Mouse (Mus musculus) midbrain, postnatal 0 days (tissue): ENCODE data around the gene Ppp1r12a. TPM values are rescaled to one million over a fixed set of nuclear protein-coding genes. Genes with fewer than 3 reads are reported as not detected.
"Not testable (repeated sequence)": the region's sequence is repeated elsewhere in the genome, so short reads cannot be mapped to it uniquely, and the experiment has no call there.

Experiments
- ATAC-seq: fragments of 200-750 bp; cut with Nextera tagmentation; 2 replicates; pipeline ENCODE4 v1.8.0; 2017; ENCODE audit warnings: moderate number of reproducible peaks, mild to moderate bottlenecking, moderate TSS enrichment, moderate library complexity; ENCODE audit not compliant: low FRiP score
- DNase-seq: peaks from one replicate; pipeline ENCODE4 v3.0.0-alpha.2; 2015; ENCODE audit warnings: low spot score
- H3K27ac ChIP-seq: fragments of 300-500 bp; sonication (generic); 2 replicates; pipeline ENCODE4 v1.5.1; 2014; ENCODE audit warnings: low read depth, mild to moderate bottlenecking, low read length, mixed read lengths
- H3K27me3 ChIP-seq: fragments of 300-500 bp; sonication (generic); 2 replicates; pipeline ENCODE4 v1.6.1; 2014; ENCODE audit warnings: low read length, control low read depth, mixed read lengths; ENCODE audit not compliant: insufficient read depth
- H3K36me3 ChIP-seq: fragments of 300-500 bp; sonication (generic); 2 replicates; pipeline ENCODE4 v1.6.1; 2014; ENCODE audit warnings: low read length, control low read depth, mixed read lengths; ENCODE audit not compliant: insufficient read depth
- H3K4me1 ChIP-seq: fragments of 300-500 bp; sonication (generic); 2 replicates; pipeline ENCODE4 v1.6.1; 2014; ENCODE audit warnings: mild to moderate bottlenecking, control low read depth, antibody characterized with exemption, low read length, mixed read lengths; ENCODE audit not compliant: insufficient read depth
- H3K4me2 ChIP-seq: fragments of 300-500 bp; sonication (generic); 2 replicates; pipeline ENCODE4 v1.6.1; 2014; ENCODE audit warnings: low read depth, mild to moderate bottlenecking, low read length, mixed read lengths; ENCODE audit not compliant: poor library complexity, severe bottlenecking
- H3K4me3 ChIP-seq: fragments of 300-500 bp; sonication (generic); 2 replicates; pipeline ENCODE4 v1.5.1; 2014; ENCODE audit warnings: low read depth, mild to moderate bottlenecking, low read length, moderate library complexity
- H3K9ac ChIP-seq: fragments of 300-500 bp; sonication (generic); replicated peaks from 2 replicates; pipeline ENCODE4 v1.6.1; 2014; ENCODE audit warnings: mild to moderate bottlenecking, low read length, moderate library complexity, mixed read lengths; ENCODE audit not compliant: poor library complexity, severe bottlenecking
- H3K9me3 ChIP-seq: fragments of 300-500 bp; sonication (generic); 2 replicates; pipeline ENCODE4 v1.6.1; 2016; ENCODE audit warnings: low read length, control low read depth
- CTCF ChIP-seq: IDR thresholded peaks from 2 replicates; pipeline ENCODE4 v1.5.1; 2016; ENCODE audit warnings: antibody characterized with exemption, mild to moderate bottlenecking
- WGBS: fragments of 180-500 bp; shearing (Covaris S2); extraction: QIAGEN DNeasy Blood & Tissue Kit; methylation state at CpG from one replicate; pipeline ENCODE4 v1.1.7; 2014; 5-methylcytosine and 5-hydroxymethylcytosine counted together
- polyA plus RNA-seq: library from polyadenylated mRNA; unstranded; fragments of >200 nt; fragmentation: Nextera tagmentation; extraction: Ambion mirVana; gene quantifications from 2 replicates; pipeline ENCODE4 v1.2.1, GENCODE M21; 2015
- total RNA-seq: library from RNA; depleted of rRNA; stranded (reverse); fragments of >200 nt; gene quantifications from 2 replicates; pipeline ENCODE4 v1.2.3, GENCODE M21; 2014

Gene Ppp1r12a
- total and polyA plus RNA-seq, 2 experiments from 2014 or later, result 52.0 to 71.7 TPM

- no peak overlapping the region for H3K27ac ChIP-seq
- H3K27me3 ChIP-seq, result no peaks in the 10 kb centered on the region
- TF ChIP-seq CTCF, result no peak
- no peak for DNase-seq
- no peaks in the 10 kb centered on the region for H3K9me3 ChIP-seq
- H3K9ac ChIP-seq, result no peak overlapping the region
- H3K4me1 ChIP-seq, result no peaks in the 10 kb centered on the region
- no peak overlapping the region for H3K4me2 ChIP-seq
- no peak overlapping the region for H3K4me3 ChIP-seq
- peaks cover 28% of the 10 kb centered on the region for H3K36me3 ChIP-seq
- 89% methylated on average over 10 of the region's 10 CpGs for WGBS
- no peak for ATAC-seq
Measured at GRCm38 (mm10) chr10:108260931-108261330, 98.9 kb downstream of the Ppp1r12a start.

- DNase-seq (no peak), ATAC-seq (no peak)
- Histone ChIP-seq H3K4me1 (no peaks in the 10 kb centered on the region), H3K9ac (no peak overlapping the region), H3K36me3 (peaks cover 37% of the 10 kb centered on the region), H3K27ac (no peak overlapping the region), H3K9me3 (no peaks in the 10 kb centered on the region), H3K4me3 (no peak overlapping the region), H3K27me3 (no peaks in the 10 kb centered on the region), H3K4me2 (no peak overlapping the region)
- 98% methylated on average over 27 of the region's 27 CpGs for WGBS
- TF ChIP-seq CTCF, result no peak
Measured at GRCm38 (mm10) chr10:108264641-108265040, 102.6 kb downstream of the Ppp1r12a start.

- H3K36me3 ChIP-seq, result peaks cover 28% of the 10 kb centered on the region
- H3K4me2 ChIP-seq, result no peak overlapping the region
- H3K9me3 ChIP-seq, result no peaks in the 10 kb centered on the region
Measured at GRCm38 (mm10) chr10:108271201-108271600, 109.2 kb downstream of the Ppp1r12a start.

GRCm38 (mm10) chr10:108276678-108277077, 114.7 kb downstream of the Ppp1r12a start:
- no peak for ATAC-seq
- no peak for DNase-seq
- no peaks in the 10 kb centered on the region for H3K4me1 ChIP-seq
- no peaks in the 10 kb centered on the region for H3K9me3 ChIP-seq
- H3K9ac ChIP-seq, result no peak overlapping the region
- no peak for TF ChIP-seq CTCF
- H3K27me3 ChIP-seq, result no peaks in the 10 kb centered on the region
- H3K4me3 ChIP-seq, result no peak overlapping the region
- peaks cover 20% of the 10 kb centered on the region; the same call in 1 of the 2 replicates for H3K36me3 ChIP-seq
- no peak overlapping the region for H3K4me2 ChIP-seq
- WGBS, result 35% methylated on average over 6 of the region's 6 CpGs
- no peak overlapping the region for H3K27ac ChIP-seq

More at GRCm38 (mm10) chr10:108271201-108271600, 109.2 kb downstream of the Ppp1r12a start:
- no peak for DNase-seq
- Histone ChIP-seq H3K4me1 (no peaks in the 10 kb centered on the region), H3K9ac (no peak overlapping the region), H3K27ac (no peak overlapping the region), H3K4me3 (no peak overlapping the region), H3K27me3 (no peaks in the 10 kb centered on the region)
- no peak for TF ChIP-seq CTCF
- no peak for ATAC-seq
- WGBS, result 54% methylated on average over 7 of the region's 7 CpGs

- DNase-seq, result no peak
- Histone ChIP-seq H3K9me3 (no peaks in the 10 kb centered on the region), H3K9ac (no peak overlapping the region), H3K4me3 (no peak overlapping the region), H3K4me1 (no peaks in the 10 kb centered on the region), H3K27ac (no peak overlapping the region), H3K36me3 (peaks cover 17% of the 10 kb centered on the region; the same call in 1 of the 2 replicates), H3K27me3 (no peaks in the 10 kb centered on the region), H3K4me2 (no peak overlapping the region)
- ATAC-seq, result no peak
- WGBS, result 73% methylated on average over 7 of the region's 7 CpGs
- TF ChIP-seq CTCF, result no peak
Measured at GRCm38 (mm10) chr10:108277198-108277597, 115.2 kb downstream of the Ppp1r12a start.

GRCm38 (mm10) chr10:108281099-108281498, 119.1 kb downstream of the Ppp1r12a start:
- H3K4me3 ChIP-seq, H3K4me2 ChIP-seq, DNase-seq, ATAC-seq, H3K36me3 ChIP-seq, H3K4me1 ChIP-seq, H3K9me3 ChIP-seq, H3K27ac ChIP-seq, H3K9ac ChIP-seq, H3K27me3 ChIP-seq: not testable (repeated sequence)
- WGBS, result 90% methylated on average over 2 of the region's 5 CpGs
